Comparison of ENCODE assay signal across 29 mouse cellular contexts in genomic region chr1:47094498-47094897, GRCm38 (mm10).
DNase-seq lines count a peak whose midpoint lies in the region; ATAC-seq and TF ChIP-seq lines count a peak whose summit lies in the region.
"Had no signal": no experiment of that assay in that cellular context is flagged by ENCODE, and none has a peak within 500 bp of the region (broad histone marks: within the 10 kb centered on the region; RNA-seq: fewer than 3 reads in every experiment).

No protein-coding gene starts in this region.

- no peak for TF ChIP-seq CTCF in midbrain, postnatal 0 days (IDR thresholded peaks at IDR 0.05)

- no peak overlapping the region for H3K9ac ChIP-seq in hindbrain, embryonic 14.5 days
- H3K9ac ChIP-seq in hindbrain, embryonic 11.5 days (ENCODE audit: low read depth, low read length) = no peak overlapping the region
- H3K9ac ChIP-seq in midbrain, postnatal 0 days (replicated peaks; ENCODE audit: low read length, poor library complexity, severe bottlenecking) = no peak overlapping the region
- H3K9ac ChIP-seq: forebrain, embryonic 15.5 days; liver, embryonic 12.5 days; liver, postnatal 0 days; midbrain, embryonic 13.5 days; neural tube, embryonic 12.5 days; stomach, embryonic 15.5 days had no signal

- no peaks in the 10 kb centered on the region for H3K27me3 ChIP-seq in hindbrain, embryonic 14.5 days (ENCODE audit: control insufficient read depth, insufficient read depth, low read length)
- no peaks in the 10 kb centered on the region for H3K27me3 ChIP-seq in hindbrain, embryonic 11.5 days (ENCODE audit: control insufficient read depth, insufficient read depth, low read length)
- H3K27me3 ChIP-seq in midbrain, postnatal 0 days (ENCODE audit: insufficient read depth, low read length) = no peaks in the 10 kb centered on the region
- no peaks in the 10 kb centered on the region for H3K27me3 ChIP-seq in midbrain, embryonic 10.5 days (ENCODE audit: low read depth, poor library complexity, severe bottlenecking)
- H3K27me3 ChIP-seq: forebrain, embryonic 15.5 days; liver, embryonic 12.5 days; midbrain, embryonic 13.5 days; neural tube, embryonic 12.5 days; stomach, embryonic 15.5 days had no signal

- DNase-seq in embryo, embryonic 10.5 days (ENCODE audit: low spot score) = peak; percentile 4
- no peak for DNase-seq in embryo, embryonic 11 days
- DNase-seq in hindbrain, embryonic 14.5 days (ENCODE audit: low spot score) = no peak
- DNase-seq in hindbrain, embryonic 11.5 days (ENCODE audit: low spot score) = no peak
- DNase-seq in midbrain, postnatal 0 days (ENCODE audit: low spot score) = peak; percentile 23
- no peak for DNase-seq in midbrain, embryonic 10.5 days (ENCODE audit: low spot score)
- DNase-seq in retina, postnatal 1 day = peak; percentile 1
- no peak for DNase-seq in layer of hippocampus, adult 18-20 months (ENCODE audit: low spot score in 2 of 2)
- DNase-seq: adrenal gland, postnatal 25 days; cerebellum, adult 18-20 months; gastrocnemius, postnatal 25 days; heart, adult 18-20 months; heart, postnatal 4 days; kidney, adult 11 months; kidney, postnatal 14 days; liver, postnatal 0 days; lung, postnatal 36 days; right cerebral cortex, postnatal 25 days; thymus, adult 18-20 months; thymus, postnatal 25 days had no signal

- no peak; the same call in 1 of the 2 replicates for ATAC-seq in hindbrain, embryonic 14.5 days (ENCODE audit: low FRiP score)
- no peak for ATAC-seq in hindbrain, embryonic 11.5 days (ENCODE audit: low FRiP score)
- no peak for ATAC-seq in midbrain, postnatal 0 days (ENCODE audit: low FRiP score)
- ATAC-seq: CD4-positive, CD25-positive, alpha-beta regulatory T cell, adult 4 months; forebrain, embryonic 15.5 days; inflammation-experienced regulatory T-cells, adult 6 months; liver, embryonic 12.5 days; liver, postnatal 0 days; midbrain, embryonic 13.5 days had no signal

- H3K9me3 ChIP-seq in hindbrain, embryonic 14.5 days (ENCODE audit: control insufficient read depth, low read length) = no peaks in the 10 kb centered on the region
- H3K9me3 ChIP-seq in hindbrain, embryonic 11.5 days (ENCODE audit: control insufficient read depth, low read length) = no peaks in the 10 kb centered on the region
- no peaks in the 10 kb centered on the region for H3K9me3 ChIP-seq in midbrain, postnatal 0 days (ENCODE audit: low read length)
- no peaks in the 10 kb centered on the region for H3K9me3 ChIP-seq in midbrain, embryonic 10.5 days (replicated peaks)
- H3K9me3 ChIP-seq: forebrain, embryonic 15.5 days; liver, embryonic 12.5 days; midbrain, embryonic 13.5 days; neural tube, embryonic 12.5 days; stomach, embryonic 15.5 days had no signal

- peak overlapping the region; percentile 1 for H3K27ac ChIP-seq in hindbrain, embryonic 14.5 days
- no peak overlapping the region for H3K27ac ChIP-seq in hindbrain, embryonic 11.5 days (ENCODE audit: low read depth, low read length)
- no peak overlapping the region for H3K27ac ChIP-seq in midbrain, postnatal 0 days (ENCODE audit: low read depth, low read length)
- no peak overlapping the region for H3K27ac ChIP-seq in midbrain, embryonic 10.5 days (replicated peaks)
- H3K27ac ChIP-seq: forebrain, embryonic 15.5 days; liver, embryonic 12.5 days; midbrain, embryonic 13.5 days; neural tube, embryonic 12.5 days; stomach, embryonic 15.5 days had no signal

- WGBS in hindbrain, embryonic 14.5 days = 25% methylated on average over 3 of the region's 3 CpGs
- 48% methylated on average over 3 of the region's 3 CpGs for WGBS in hindbrain, embryonic 11.5 days
- WGBS in midbrain, postnatal 0 days = 18% methylated on average over 3 of the region's 3 CpGs
- WGBS in midbrain, embryonic 10.5 days = 28% methylated on average over 3 of the region's 3 CpGs

- no peak overlapping the region for H3K4me2 ChIP-seq in hindbrain, embryonic 14.5 days (replicated peaks)
- no peak overlapping the region for H3K4me2 ChIP-seq in hindbrain, embryonic 11.5 days (replicated peaks; ENCODE audit: low read depth, low read length)
- H3K4me2 ChIP-seq in midbrain, postnatal 0 days (ENCODE audit: low read depth, low read length, poor library complexity, severe bottlenecking) = no peak overlapping the region
- H3K4me2 ChIP-seq: forebrain, embryonic 15.5 days; heart, embryonic 11.5 days; liver, embryonic 12.5 days; midbrain, embryonic 13.5 days; neural tube, embryonic 12.5 days; stomach, embryonic 15.5 days had no signal

- no peak overlapping the region for H3K4me3 ChIP-seq in hindbrain, embryonic 14.5 days (replicated peaks; ENCODE audit: low read length)
- H3K4me3 ChIP-seq in hindbrain, embryonic 11.5 days (ENCODE audit: low read depth, low read length) = no peak overlapping the region
- no peak overlapping the region for H3K4me3 ChIP-seq in midbrain, postnatal 0 days (ENCODE audit: low read depth, low read length)
- H3K4me3 ChIP-seq in midbrain, embryonic 10.5 days = no peak overlapping the region
- H3K4me3 ChIP-seq: forebrain, embryonic 15.5 days; liver, embryonic 12.5 days; midbrain, embryonic 13.5 days; myocyte; neural tube, embryonic 12.5 days; stomach, embryonic 15.5 days had no signal

- no peaks in the 10 kb centered on the region for H3K36me3 ChIP-seq in hindbrain, embryonic 14.5 days (replicated peaks; ENCODE audit: control insufficient read depth, insufficient read depth)
- no peaks in the 10 kb centered on the region for H3K36me3 ChIP-seq in hindbrain, embryonic 11.5 days (ENCODE audit: control insufficient read depth, insufficient read depth, low read length)
- no peaks in the 10 kb centered on the region for H3K36me3 ChIP-seq in midbrain, postnatal 0 days (ENCODE audit: insufficient read depth, low read length)
- H3K36me3 ChIP-seq in midbrain, embryonic 10.5 days = no peaks in the 10 kb centered on the region
- H3K36me3 ChIP-seq: forebrain, embryonic 15.5 days; liver, embryonic 12.5 days; midbrain, embryonic 13.5 days; neural tube, embryonic 12.5 days; stomach, embryonic 15.5 days had no signal

- H3K4me1 ChIP-seq in hindbrain, embryonic 14.5 days (replicated peaks; ENCODE audit: control insufficient read depth, insufficient read depth, low read length) = no peaks in the 10 kb centered on the region; the same call in 1 of the 2 replicates
- H3K4me1 ChIP-seq in hindbrain, embryonic 11.5 days (replicated peaks; ENCODE audit: control insufficient read depth, insufficient read depth, low read length) = no peaks in the 10 kb centered on the region
- H3K4me1 ChIP-seq in midbrain, postnatal 0 days (ENCODE audit: insufficient read depth, low read length) = no peaks in the 10 kb centered on the region
- H3K4me1 ChIP-seq in midbrain, embryonic 10.5 days = no peaks in the 10 kb centered on the region
- H3K4me1 ChIP-seq: liver, embryonic 12.5 days; neural tube, embryonic 12.5 days; stomach, embryonic 15.5 days had no signal

Comparison
In these comparisons a context has a peak if more than half of its experiments do, and no peak if none do; other contexts are left out.
1. DNase-seq: peak in embryo, embryonic 10.5 days (single experiment), midbrain, postnatal 0 days (single experiment) and retina, postnatal 1 day (single experiment); none in embryo, embryonic 11 days (single experiment), hindbrain, embryonic 14.5 days (single experiment), hindbrain, embryonic 11.5 days (single experiment), midbrain, embryonic 10.5 days (single experiment) and layer of hippocampus, adult 18-20 months (0 of 2).